17 mouse cellular contexts compared by ENCODE assay signal in the genomic region with DNA sequence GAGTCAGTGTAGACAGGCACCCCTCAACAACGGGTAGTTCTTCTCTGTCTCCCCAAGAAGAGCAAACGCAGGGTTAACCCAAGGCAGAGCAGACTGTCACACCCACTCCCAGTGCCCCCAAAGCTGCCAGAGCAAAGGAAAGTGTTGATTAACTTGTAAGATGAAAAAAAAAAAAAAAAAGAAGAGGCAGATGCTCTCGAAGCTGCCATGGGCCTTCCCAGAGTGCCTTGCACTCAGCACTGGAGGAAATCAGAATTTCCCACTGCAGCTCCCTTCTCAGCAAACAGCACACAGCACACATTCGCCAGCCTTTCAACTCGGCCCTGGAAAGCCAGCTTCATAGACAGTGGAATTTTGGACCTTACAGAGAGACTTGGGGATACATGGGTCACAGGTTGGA.
"Had no signal": no experiment of that assay in that cellular context is flagged by ENCODE, and none has a peak within 500 bp of the region (broad histone marks: within the 10 kb centered on the region; RNA-seq: fewer than 3 reads in every experiment).

No protein-coding gene starts in this region.

- H3K4me3 ChIP-seq: limb, embryonic 12.5 days; limb, embryonic 15.5 days; neural tube, embryonic 13.5 days; stomach, embryonic 15.5 days had no signal

- H3K9me3 ChIP-seq: limb, embryonic 12.5 days; limb, embryonic 15.5 days; neural tube, embryonic 13.5 days; stomach, embryonic 15.5 days had no signal

- H3K27ac ChIP-seq: kidney, postnatal 0 days; limb, embryonic 12.5 days; limb, embryonic 15.5 days; liver, embryonic 14.5 days; macrophage; neural tube, embryonic 13.5 days; stomach, embryonic 15.5 days had no signal

- H3K36me3 ChIP-seq: limb, embryonic 12.5 days; limb, embryonic 15.5 days; stomach, embryonic 15.5 days had no signal

- H3K9ac ChIP-seq: limb, embryonic 12.5 days; limb, embryonic 15.5 days; liver, embryonic 14.5 days; liver, postnatal 0 days; lung, embryonic 14.5 days; neural tube, embryonic 13.5 days; stomach, embryonic 15.5 days had no signal

- ATAC-seq: liver, postnatal 0 days; lung, postnatal 0 days had no signal

- H3K4me2 ChIP-seq: limb, embryonic 12.5 days; limb, embryonic 15.5 days; liver, embryonic 11.5 days; lung, embryonic 14.5 days; neural tube, embryonic 13.5 days; stomach, embryonic 15.5 days had no signal

- H3K27me3 ChIP-seq: limb, embryonic 12.5 days; limb, embryonic 15.5 days; neural tube, embryonic 13.5 days; stomach, embryonic 15.5 days had no signal

- DNase-seq: left cerebral cortex, postnatal 4 days; liver, postnatal 0 days; midbrain, embryonic 14.5 days; retina, postnatal 1 day; right cerebral cortex, postnatal 25 days; spleen, adult 18-20 months; thymus, postnatal 36 days had no signal

- H3K4me1 ChIP-seq: limb, embryonic 12.5 days; limb, embryonic 15.5 days; stomach, embryonic 15.5 days had no signal
